Mouse (Mus musculus) hindbrain, embryonic 12.5 days (tissue): Measurements from ENCODE around the gene Hvcn1. TPM values are rescaled to one million over a fixed set of nuclear protein-coding genes. Genes with fewer than 3 reads are reported as not detected.

ENCODE experiments used
- ATAC-seq: fragments of 200-750 bp; cut with Nextera tagmentation; 2 replicates; pipeline ENCODE4 v1.8.0; 2017; ENCODE audit warnings: moderate TSS enrichment; ENCODE audit not compliant: low FRiP score
- H3K27ac ChIP-seq: fragments of 300-500 bp; sonication (generic); 2 replicates; pipeline ENCODE4 v1.5.1; 2016; ENCODE audit warnings: mild to moderate bottlenecking
- H3K27me3 ChIP-seq: fragments of 300-500 bp; sonication (generic); 2 replicates; pipeline ENCODE4 v1.6.1; 2016; ENCODE audit warnings: mild to moderate bottlenecking
- H3K36me3 ChIP-seq: fragments of 300-500 bp; sonication (generic); 2 replicates; pipeline ENCODE4 v1.6.1; 2016; ENCODE audit warnings: mild to moderate bottlenecking
- H3K4me1 ChIP-seq: fragments of 300-500 bp; sonication (generic); 2 replicates; pipeline ENCODE4 v1.6.1; 2016
- H3K4me2 ChIP-seq: fragments of 300-500 bp; sonication (generic); replicated peaks from 2 replicates; pipeline ENCODE4 v1.6.1; 2016; ENCODE audit warnings: mild to moderate bottlenecking
- H3K4me3 ChIP-seq: fragments of 300-500 bp; sonication (generic); 2 replicates; pipeline ENCODE4 v1.5.1; 2016; ENCODE audit warnings: mild to moderate bottlenecking
- H3K9ac ChIP-seq: fragments of 300-500 bp; sonication (generic); 2 replicates; pipeline ENCODE4 v1.6.1; 2016; ENCODE audit warnings: mild to moderate bottlenecking, moderate library complexity
- H3K9me3 ChIP-seq: fragments of 300-500 bp; sonication (generic); replicated peaks from 2 replicates; pipeline ENCODE4 v1.6.1; 2016; ENCODE audit warnings: mild to moderate bottlenecking
- WGBS: fragments of 180-500 bp; shearing (Covaris S2); methylation state at CpG from one replicate; pipeline ENCODE4 v1.1.7; 2016; 5-methylcytosine and 5-hydroxymethylcytosine counted together
- polyA plus RNA-seq: library from polyadenylated mRNA; unstranded; fragments of >200 nt; fragmentation: Nextera tagmentation; extraction: Ambion mirVana; gene quantifications from 2 replicates; pipeline ENCODE4 v1.2.1, GENCODE M21; 2016

Hvcn1 gene
- polyA plus RNA-seq: 6.5 and 6.7 TPM in 2 replicates

DNA sequence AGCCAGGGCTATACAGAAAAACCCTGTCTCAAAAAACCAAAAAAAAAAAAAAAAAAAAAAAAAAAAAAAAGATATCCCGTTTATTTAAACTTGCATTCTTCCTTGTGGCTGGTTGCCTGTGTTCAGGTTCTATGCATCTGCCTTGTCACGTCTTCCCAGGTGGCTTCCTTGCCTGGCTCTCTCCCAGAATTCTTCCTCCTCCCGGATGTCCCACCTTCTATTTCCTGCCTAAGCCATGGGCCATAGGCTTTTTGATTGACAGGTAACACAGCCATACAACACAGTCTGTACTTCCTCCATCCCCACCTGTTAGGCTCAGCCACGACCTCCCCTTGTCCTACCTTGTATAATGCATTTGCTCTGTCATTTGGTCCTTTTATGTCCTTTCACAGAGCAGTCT is at the start of gene Hvcn1:
TSS of gene Hvcn1 (plus strand) at position 330 of the 400 bp plus-strand sequence.
- H3K36me3 ChIP-seq: no peaks in the 10 kb centered on the region
- 84% methylated on average over 4 of the region's 4 CpGs for WGBS
- H3K4me2 ChIP-seq: no peak within 1 kb of the TSS
- H3K9ac ChIP-seq: no peak within 1 kb of the TSS
- H3K27me3 ChIP-seq: no peaks in the 10 kb centered on the region
- H3K27ac ChIP-seq: no peak within 1 kb of the TSS
- H3K4me3 ChIP-seq: no peak within 1 kb of the TSS
- peaks cover 14% of the 10 kb centered on the region for H3K4me1 ChIP-seq
- H3K9me3 ChIP-seq: 0 out of 2 replicates have a peak, but pooled peaks cover 4% of the 10 kb centered on the region
- no peak for ATAC-seq

- Histone ChIP-seq H3K4me3 (peak within 1 kb of the TSS; percentile 91), H3K9ac (peak within 1 kb of the TSS; percentile 98), H3K36me3 (peaks cover 22% of the 10 kb centered on the region; the same call in 1 of the 2 replicates), H3K27ac (peak within 1 kb of the TSS; percentile 82), H3K4me2 (peak within 1 kb of the TSS; percentile 87), H3K27me3 (0 out of 2 replicates have a peak, but pooled peaks cover 2% of the 10 kb centered on the region), H3K4me1 (peaks cover 46% of the 10 kb centered on the region), H3K9me3 (no peaks in the 10 kb centered on the region)
- WGBS: under 1% methylated on average over 53 of the region's 54 CpGs
- ATAC-seq: peak; percentile 87
Observed at GRCm38 (mm10) chr5:122157827-122158381, 48.7 kb upstream of the Hvcn1 start, which contains the start of gene Ppp1cc. Gene Ppp1cc (plus strand): TSS chr5:122158278.

GRCm38 (mm10) chr5:122158557-122159515 is 47.8 kb upstream of the Hvcn1 start:
- Histone ChIP-seq H3K27me3 (0 out of 2 replicates have a peak, but pooled peaks cover 2% of the 10 kb centered on the region), H3K4me3 (peak overlapping the region; percentile 91), H3K4me1 (peaks cover 55% of the 10 kb centered on the region), H3K27ac (peak overlapping the region; percentile 82), H3K36me3 (peaks cover 30% of the 10 kb centered on the region), H3K4me2 (peak overlapping the region; percentile 87), H3K9ac (peak overlapping the region; percentile 98), H3K9me3 (no peaks in the 10 kb centered on the region)
- ATAC-seq: peak; percentile 45
- 2% methylated on average over 42 of the region's 42 CpGs for WGBS

- H3K4me2 ChIP-seq: no peak overlapping the region
- ATAC-seq: no peak
- H3K4me3 ChIP-seq: no peak overlapping the region
- peaks cover 53% of the 10 kb centered on the region for H3K36me3 ChIP-seq
- H3K9ac ChIP-seq: peak overlapping the region; percentile 13; the same call in 1 of the 2 replicates
- H3K27me3 ChIP-seq: no peaks in the 10 kb centered on the region
- no peaks in the 10 kb centered on the region for H3K9me3 ChIP-seq
- no peak overlapping the region for H3K27ac ChIP-seq
- 77% methylated on average over 6 of the region's 6 CpGs for WGBS
- H3K4me1 ChIP-seq: peaks cover 75% of the 10 kb centered on the region
Observed at GRCm38 (mm10) chr5:122163194-122163593, 43.4 kb upstream of the Hvcn1 start.

GRCm38 (mm10) chr5:122164011-122164410 is 42.6 kb upstream of the Hvcn1 start:
- peaks cover 61% of the 10 kb centered on the region for H3K36me3 ChIP-seq
- no peaks in the 10 kb centered on the region for H3K27me3 ChIP-seq
- H3K4me2 ChIP-seq: no peak overlapping the region
- H3K27ac ChIP-seq: no peak overlapping the region
- no peak for ATAC-seq
- H3K9me3 ChIP-seq: no peaks in the 10 kb centered on the region
- WGBS: 85% methylated on average over 3 of the region's 3 CpGs
- H3K9ac ChIP-seq: peak overlapping the region; percentile 27; the same call in 1 of the 2 replicates
- H3K4me3 ChIP-seq: no peak overlapping the region
- peaks cover 75% of the 10 kb centered on the region for H3K4me1 ChIP-seq

DNA sequence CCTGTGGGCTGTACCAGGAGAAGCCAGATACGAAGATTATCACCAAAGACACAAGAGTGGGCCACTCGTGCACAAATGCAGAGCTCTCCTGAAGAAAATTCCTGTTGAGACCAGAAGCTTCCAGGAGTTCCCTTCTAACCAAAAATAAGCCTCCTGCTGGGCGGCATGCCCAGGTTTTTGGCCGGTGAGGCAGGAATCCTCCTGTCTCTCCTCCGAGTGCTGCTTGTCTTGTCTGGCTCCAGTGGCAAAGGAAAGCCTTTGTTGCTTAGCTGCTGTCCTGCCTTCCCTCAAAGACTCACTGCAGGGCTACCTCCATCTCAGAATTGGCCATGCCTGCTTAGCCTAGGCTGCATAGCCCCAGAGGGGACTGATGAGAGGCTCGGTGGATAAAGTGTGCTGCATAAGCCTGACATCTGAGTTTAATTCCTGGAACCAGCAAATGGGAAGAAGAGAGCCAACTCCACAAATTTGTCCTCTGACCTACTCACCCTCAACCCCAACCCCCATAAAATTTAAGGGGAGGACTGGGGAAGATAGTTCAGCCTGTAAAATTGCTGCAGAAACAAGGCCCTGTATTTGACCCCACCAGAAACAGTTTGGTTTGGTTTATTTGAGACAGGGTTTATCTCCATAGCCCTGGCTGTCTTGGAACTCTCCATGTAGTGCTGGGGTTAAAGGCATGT is 41.2 kb upstream of the Hvcn1 start:
- Histone ChIP-seq H3K4me3 (no peak overlapping the region), H3K9ac (no peak overlapping the region), H3K27ac (peak overlapping the region; percentile 30; the same call in 1 of the 2 replicates), H3K27me3 (no peaks in the 10 kb centered on the region), H3K36me3 (peaks cover 73% of the 10 kb centered on the region), H3K9me3 (no peaks in the 10 kb centered on the region), H3K4me2 (no peak overlapping the region), H3K4me1 (peaks cover 64% of the 10 kb centered on the region)
- no peak for ATAC-seq
- WGBS: 68% methylated on average over 6 of the region's 6 CpGs

DNA sequence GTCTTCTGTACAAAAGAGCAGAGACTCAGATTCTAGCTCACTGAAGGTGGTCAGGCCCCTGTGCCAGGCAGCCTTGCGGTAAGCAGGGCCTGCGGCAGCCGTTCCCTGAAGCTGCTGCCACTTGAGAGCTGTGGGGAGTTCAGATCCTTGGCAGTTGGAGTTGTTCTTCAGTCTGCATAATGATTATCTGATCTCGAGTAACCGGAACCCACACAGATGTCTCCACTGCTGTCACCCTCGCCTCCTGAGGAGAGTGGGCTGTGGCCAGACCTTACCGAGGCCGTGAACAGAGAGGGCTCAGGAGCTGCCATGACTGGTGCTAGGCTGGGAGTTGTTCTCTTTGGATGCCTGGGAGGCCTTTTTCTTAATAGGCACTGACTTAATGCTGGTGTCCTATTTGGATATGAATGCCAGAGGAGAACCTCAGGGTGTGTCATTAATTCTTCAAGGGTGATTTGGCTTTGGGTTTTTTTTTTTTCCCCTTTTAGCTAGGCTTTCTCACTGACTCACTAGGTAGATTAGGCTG is 39.9 kb upstream of the Hvcn1 start:
- H3K27ac ChIP-seq: no peak overlapping the region; the same call in 1 of the 2 replicates
- no peaks in the 10 kb centered on the region for H3K9me3 ChIP-seq
- H3K4me3 ChIP-seq: no peak overlapping the region
- peaks cover 73% of the 10 kb centered on the region for H3K36me3 ChIP-seq
- no peak overlapping the region for H3K4me2 ChIP-seq
- no peak overlapping the region for H3K9ac ChIP-seq
- WGBS: 49% methylated on average over 8 of the region's 8 CpGs
- peaks cover 51% of the 10 kb centered on the region for H3K4me1 ChIP-seq
- ATAC-seq: no peak
- no peaks in the 10 kb centered on the region for H3K27me3 ChIP-seq

DNA sequence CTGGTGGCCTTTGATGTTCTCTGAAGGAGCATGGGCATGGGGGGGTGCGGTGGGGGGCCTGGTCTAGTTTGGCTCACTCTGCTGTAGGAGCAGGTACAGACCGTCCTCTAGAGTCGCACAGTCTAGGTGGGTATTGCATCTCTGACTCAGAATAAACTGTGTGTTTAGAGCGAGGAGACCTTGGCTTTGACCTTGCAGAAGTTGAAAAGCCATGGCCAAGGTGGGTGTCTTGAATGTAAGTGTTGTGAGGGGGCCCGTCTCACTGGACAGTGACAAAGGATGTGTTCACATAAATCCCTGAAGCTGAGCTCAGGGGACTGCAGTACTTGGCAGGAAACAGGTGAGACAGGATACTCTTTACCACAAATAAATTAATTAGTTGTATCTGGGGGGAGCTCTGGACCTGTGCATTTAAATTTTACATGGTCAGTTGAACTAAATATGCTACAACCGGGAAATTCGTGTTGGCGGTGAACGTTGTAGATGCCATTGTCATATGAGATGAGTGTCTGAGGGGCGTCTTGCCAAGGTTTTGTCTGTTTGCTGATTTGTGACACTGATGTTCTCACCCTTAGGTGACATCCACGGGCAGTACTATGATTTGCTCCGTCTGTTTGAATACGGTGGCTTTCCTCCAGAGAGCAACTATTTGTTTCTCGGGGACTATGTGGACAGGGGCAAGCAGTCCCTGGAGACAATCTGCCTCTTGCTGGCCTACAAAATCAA is 38.1 kb upstream of the Hvcn1 start:
- no peaks in the 10 kb centered on the region for H3K27me3 ChIP-seq
- H3K4me2 ChIP-seq: no peak overlapping the region
- H3K27ac ChIP-seq: no peak overlapping the region
- no peak overlapping the region for H3K9ac ChIP-seq
- 93% methylated on average over 14 of the region's 14 CpGs for WGBS
- H3K4me1 ChIP-seq: peaks cover 33% of the 10 kb centered on the region
- no peak for ATAC-seq
- peaks cover 78% of the 10 kb centered on the region for H3K36me3 ChIP-seq
- H3K4me3 ChIP-seq: no peak overlapping the region
- H3K9me3 ChIP-seq: no peaks in the 10 kb centered on the region

DNA sequence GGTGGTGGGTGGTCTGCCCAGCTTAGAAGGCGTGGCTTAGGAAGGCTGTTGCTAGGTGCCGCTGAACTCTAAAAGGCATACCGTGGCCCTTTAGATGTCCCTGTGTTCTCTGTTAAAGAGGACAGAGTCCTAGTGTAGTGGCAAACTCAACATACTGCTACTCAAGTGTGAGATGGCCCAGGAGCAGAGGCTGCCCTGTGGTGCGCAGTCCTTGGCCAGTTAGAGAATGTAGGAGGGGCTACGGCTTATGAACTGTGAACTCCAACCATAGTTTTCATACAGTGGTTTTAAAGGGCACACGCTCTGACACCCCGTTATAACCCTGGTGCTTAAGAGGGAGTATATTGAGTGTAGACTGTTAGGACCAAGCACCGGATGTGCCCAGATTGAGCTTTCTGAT is 35.5 kb upstream of the Hvcn1 start:
- no peak for ATAC-seq
- Histone ChIP-seq H3K9me3 (no peaks in the 10 kb centered on the region), H3K27ac (no peak overlapping the region), H3K4me2 (no peak overlapping the region), H3K4me1 (peaks cover 8% of the 10 kb centered on the region), H3K4me3 (no peak overlapping the region), H3K36me3 (peaks cover 71% of the 10 kb centered on the region), H3K27me3 (no peaks in the 10 kb centered on the region), H3K9ac (no peak overlapping the region)
- WGBS: 95% methylated on average over 8 of the region's 8 CpGs

GRCm38 (mm10) chr5:122175402-122175801 is 31.2 kb upstream of the Hvcn1 start:
- ATAC-seq: no peak
- Histone ChIP-seq H3K27me3 (no peaks in the 10 kb centered on the region), H3K27ac (no peak overlapping the region), H3K9ac (no peak overlapping the region), H3K36me3 (peaks cover 48% of the 10 kb centered on the region), H3K4me2 (no peak overlapping the region), H3K4me3 (no peak overlapping the region), H3K4me1 (no peaks in the 10 kb centered on the region), H3K9me3 (no peaks in the 10 kb centered on the region)
- WGBS: 70% methylated on average over 2 of the region's 2 CpGs

DNA sequence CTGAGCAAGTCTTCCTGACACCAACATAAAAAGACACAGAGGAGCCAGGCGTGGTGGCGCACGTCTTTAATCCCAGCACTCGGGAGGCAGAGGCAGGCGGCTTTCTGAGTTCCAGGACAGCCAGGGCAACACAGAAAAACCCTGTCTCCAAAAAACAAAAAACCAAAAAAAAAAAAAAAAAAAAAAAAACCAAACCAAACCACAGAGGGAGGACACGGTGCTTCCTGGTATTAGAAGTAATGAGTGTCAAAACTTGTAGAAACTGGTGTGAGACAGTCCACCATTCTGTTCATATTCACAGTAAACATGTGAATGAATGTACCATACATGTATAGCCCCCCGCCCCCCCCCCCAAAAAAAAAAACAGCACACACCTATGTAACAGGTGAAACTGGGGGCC is 30.6 kb upstream of the Hvcn1 start:
- ATAC-seq: no peak
- peaks cover 44% of the 10 kb centered on the region for H3K36me3 ChIP-seq
- no peaks in the 10 kb centered on the region for H3K9me3 ChIP-seq
- no peak overlapping the region for H3K9ac ChIP-seq
- WGBS: 91% methylated on average over 7 of the region's 7 CpGs
- no peak overlapping the region for H3K27ac ChIP-seq
- no peaks in the 10 kb centered on the region for H3K27me3 ChIP-seq
- H3K4me1 ChIP-seq: no peaks in the 10 kb centered on the region
- H3K4me3 ChIP-seq: no peak overlapping the region
- no peak overlapping the region for H3K4me2 ChIP-seq
